ENCODE assay signal across 8 mouse cellular contexts in genomic region chrX:12087511-12088300, GRCm38 (mm10).
DNase-seq lines count a peak whose midpoint lies in the region; ATAC-seq and TF ChIP-seq lines count a peak whose summit lies in the region.

No protein-coding gene starts in this region.

- no peaks in the 10 kb centered on the region for H3K79me2 ChIP-seq in myocyte (ENCODE audit: control insufficient read depth, insufficient read depth)

- H3K27ac ChIP-seq in liver, embryonic 13.5 days, result peak overlapping the region; percentile 74

- H3ac ChIP-seq in myocyte (ENCODE audit: control insufficient read depth, insufficient read length), result peak overlapping the region; percentile 31

- intact Hi-C loops in left cerebral cortex, postnatal 25 days (cut with DNase I), result loop anchor here (2.0 to 10.0 kb wide), 4 partner anchors 49 to 423 kb away; no protein-coding TSS in a partner anchor
- intact Hi-C loops in left cerebral cortex, postnatal 4 days (cut with DNase I), result no loop called here

- no peaks in the 10 kb centered on the region for H3K9me3 ChIP-seq in liver, embryonic 13.5 days (replicated peaks)

- WGBS in liver, embryonic 13.5 days (ENCODE audit: insufficient replicate concordance), result 3% methylated on average over 50 of the region's 55 CpGs

- peak overlapping the region; percentile 85 for H3K4me2 ChIP-seq in liver, embryonic 13.5 days
- H3K4me2 ChIP-seq in myocyte (ENCODE audit: low read depth), result peak overlapping the region; percentile 77

- peak; percentile 29 for ATAC-seq in liver, embryonic 13.5 days (ENCODE audit: low read depth)

- peaks cover 67% of the 10 kb centered on the region for H3K4me1 ChIP-seq in liver, embryonic 13.5 days (replicated peaks)

- peak overlapping the region; percentile 72 for H3K9ac ChIP-seq in liver, embryonic 13.5 days

- peaks cover 100% of the 10 kb centered on the region for H3K27me3 ChIP-seq in liver, embryonic 13.5 days
- H3K27me3 ChIP-seq in myocyte (ENCODE audit: control insufficient read depth, insufficient read depth, insufficient read length), result no peaks in the 10 kb centered on the region

- DNase-seq in left cerebral cortex, postnatal 25 days (ENCODE audit: low spot score in 2 of 2), result peak; percentile 20 to 46
- DNase-seq in left cerebral cortex, postnatal 4 days, result no peak
- peak; percentile 23 for DNase-seq in c-Kit-positive CD71-positive TER-119-positive erythroid progenitor cells, embryonic 14.5 days (ENCODE audit: low spot score)
- DNase-seq in gastrocnemius, postnatal 25 days, result peak; percentile 64
- peak; percentile 69 for DNase-seq in induced T-regulatory cell, adult 2 months (ENCODE audit: low read depth)
- no peak for DNase-seq in liver, embryonic 13.5 days
- peak; percentile 65 to 75 for DNase-seq in thymus, postnatal 10 days (ENCODE audit: low spot score in 2 of 2)

- peak; percentile 33 for TF ChIP-seq POLR2A in myocyte (IDR thresholded peaks at IDR 0.05; ENCODE audit: insufficient read length, low read depth)

- H3K36me3 ChIP-seq in liver, embryonic 13.5 days, result no peaks in the 10 kb centered on the region
- no peaks in the 10 kb centered on the region for H3K36me3 ChIP-seq in myocyte (ENCODE audit: control insufficient read depth, insufficient read depth)

- H3K4me3 ChIP-seq in liver, embryonic 13.5 days (replicated peaks), result peak overlapping the region; percentile 63
- H3K4me3 ChIP-seq in myocyte, result peak overlapping the region; percentile 28

TF ChIP-seq in myocyte, 11 proteins besides CTCF, POLR2A, EP300 and RAD21:
- TF ChIP-seq SRF (IDR thresholded peaks at IDR 0.05; ENCODE audit: control insufficient read depth, insufficient read length, low read depth), result peak; percentile 67
- TF ChIP-seq MYOG (IDR thresholded peaks at IDR 0.05; ENCODE audit: control insufficient read depth in 1 of 3, insufficient read depth in 1 of 3, insufficient read length in 2 of 3, low read depth in 2 of 3), result peak in 2 of 3 experiments; percentile 39 to 67
- peak in 2 of 3 experiments; percentile 26 to 53 for TF ChIP-seq MYOD1 (IDR thresholded peaks at IDR 0.05; ENCODE audit: control insufficient read depth in 1 of 3, insufficient read length in 2 of 3, low read depth in 2 of 3)
- no peak for TF ChIP-seq MAX (IDR thresholded peaks at IDR 0.05; ENCODE audit: low read depth)
- peak; percentile 40 for TF ChIP-seq POLR2AphosphoS2 (IDR thresholded peaks at IDR 0.05; ENCODE audit: insufficient read length, low read depth)
- TF ChIP-seq TCF3 (IDR thresholded peaks at IDR 0.05; ENCODE audit: insufficient read length, low read depth), result no peak
- no peak for TF ChIP-seq REST (IDR thresholded peaks at IDR 0.05; ENCODE audit: insufficient read depth, insufficient read length)
- TF ChIP-seq TCF12 (IDR thresholded peaks at IDR 0.05; ENCODE audit: insufficient read depth, poor library complexity, severe bottlenecking), result no peak
- TF ChIP-seq USF1 (IDR thresholded peaks at IDR 0.05; ENCODE audit: low read depth), result no peak

Comparison
In these comparisons a context has a peak if more than half of its experiments do, and no peak if none do; other contexts are left out.
1. DNase-seq: peak in left cerebral cortex, postnatal 25 days (2 of 2), c-Kit-positive CD71-positive TER-119-positive erythroid progenitor cells, embryonic 14.5 days (single experiment), gastrocnemius, postnatal 25 days (single experiment), induced T-regulatory cell, adult 2 months (single experiment) and thymus, postnatal 10 days (2 of 2); none in left cerebral cortex, postnatal 4 days (single experiment) and liver, embryonic 13.5 days (single experiment).